Mouse (Mus musculus): ENCODE measurements around the gene Pfdn5. TPM values are rescaled to one million over a fixed set of nuclear protein-coding genes. Genes with fewer than 3 reads are reported as not detected.

Gene Pfdn5
- total and polyA plus RNA-seq, 3 experiments, result 265 to 356 (median 296) TPM

DNA sequence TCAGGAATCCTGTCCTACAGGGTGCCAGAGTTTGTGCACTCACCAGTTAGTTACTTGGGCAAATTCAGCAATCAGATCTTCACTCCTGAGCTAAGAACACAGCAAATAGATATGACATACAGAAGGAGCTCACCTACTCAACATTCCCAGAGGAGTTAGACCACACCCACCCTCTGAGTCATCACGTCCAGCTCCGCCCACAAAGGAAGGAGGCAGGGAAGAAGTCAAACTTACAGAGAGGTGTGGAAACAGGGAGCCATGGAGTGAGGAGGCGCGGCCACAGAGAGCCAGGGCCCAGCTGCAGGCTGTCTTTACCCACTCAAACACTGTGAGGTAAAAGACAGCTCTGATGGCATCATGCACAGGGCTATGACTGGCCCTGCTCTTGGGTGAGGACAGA lies 20.5 kb downstream of the Pfdn5 start:
- Histone ChIP-seq H3K79me2 (replicated peaks; ENCODE audit: control insufficient read depth, extremely low read depth, insufficient read depth, poor library complexity, severe bottlenecking) (peaks cover 15% of the 10 kb centered on the region), H3K4me1 (ENCODE audit: control insufficient read depth in 1 of 2, insufficient read depth in 2 of 2) (peaks cover 3 to 16% of the 10 kb centered on the region in 2 experiments; a peak in 3 of 4 replicates), H3K27ac (ENCODE audit: insufficient read depth, low read depth) (no peak overlapping the region), H3K4me2 (ENCODE audit: insufficient read depth, low read depth, poor library complexity, severe bottlenecking) (no peak overlapping the region), H3K27me3 (replicated peaks) (no peaks in the 10 kb centered on the region), H3K36me3 (replicated peaks in 1 of 2; ENCODE audit: control insufficient read depth in 1 of 2, insufficient read depth in 1 of 2, low read length in 1 of 2) (peaks cover 38 to 68% of the 10 kb centered on the region in 2 experiments), H3K9me3 (replicated peaks; ENCODE audit: low read length) (no peaks in the 10 kb centered on the region), H3K9ac (ENCODE audit: insufficient read depth, low read depth) (no peak overlapping the region), H3K4me3 (replicated peaks in 1 of 3; ENCODE audit: low read depth in 2 of 3, low read length in 2 of 3, poor library complexity in 1 of 3) (no peak overlapping the region)
- DNase-seq (ENCODE audit: extremely low read depth), result no peak
- TF ChIP-seq MEF2A (IDR thresholded peaks at IDR 0.05; ENCODE audit: borderline replicate concordance, low read depth, low read length), result no peak
- no peak for TF ChIP-seq USF2 (conservative IDR thresholded peaks at IDR 0.05; ENCODE audit: low read depth, low read length)
- no peak for TF ChIP-seq UBTF (IDR thresholded peaks at IDR 0.05; ENCODE audit: low read depth, low read length)
- dilution Hi-C loops (cut with MboI; ENCODE audit: extremely low pct_ligation_motif_present, extremely low pct_unique_long_range_greater_than_20kb, low sequenced_read_pairs) (no loop called here), in situ Hi-C loops (cut with MboI; ENCODE audit: low pct_ligation_motif_present, low pct_unique_long_range_greater_than_20kb, low sequenced_read_pairs) (no loop called here)

DNA sequence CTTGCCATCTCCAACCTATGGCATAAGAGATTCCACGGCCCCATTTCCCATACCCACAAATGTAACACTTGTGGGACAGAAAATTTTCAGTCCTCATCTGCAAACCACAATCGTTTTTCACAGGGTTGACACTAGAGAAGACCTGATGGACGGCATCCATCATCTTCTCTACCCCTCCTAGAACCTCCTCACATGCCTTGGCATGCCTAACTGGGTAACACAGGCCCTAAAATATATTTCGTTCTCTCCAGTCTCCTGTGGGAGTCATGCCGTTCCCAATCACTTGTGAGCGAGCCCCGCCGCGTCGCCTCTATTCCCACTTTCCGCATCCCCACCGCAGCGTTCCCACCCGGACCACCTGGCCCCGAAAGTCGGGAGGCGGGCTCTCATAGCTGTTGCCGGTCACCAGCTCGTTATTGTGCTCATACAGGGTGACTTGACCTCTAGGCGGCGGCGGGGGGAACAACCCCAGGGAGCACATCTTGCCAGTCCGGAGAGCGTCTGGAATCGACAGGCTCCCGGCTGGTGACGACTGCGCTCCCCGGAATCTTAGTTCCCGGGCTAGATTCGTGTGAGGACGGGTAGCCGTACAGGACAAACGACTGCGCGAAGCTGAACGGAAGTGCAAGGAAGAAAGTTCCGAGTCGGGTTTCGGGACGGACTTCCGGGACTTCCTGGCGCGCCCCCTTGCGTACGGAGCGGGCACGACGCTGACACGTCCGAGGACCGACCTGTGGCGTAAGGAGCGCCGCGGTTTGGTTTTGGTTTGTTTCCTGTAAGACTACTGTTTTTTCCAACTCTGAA lies 24.4 kb downstream of the Pfdn5 start, which contains the start of gene Aaas:
Gene Aaas, minus strand, starts transcription at position 634 of the 804 bp plus-strand sequence.
- H3K9me3 ChIP-seq (replicated peaks; ENCODE audit: low read length), result peaks cover 3% of the 10 kb centered on the region
- peaks cover 23 to 31% of the 10 kb centered on the region in 2 experiments for H3K36me3 ChIP-seq (replicated peaks in 1 of 2; ENCODE audit: control insufficient read depth in 1 of 2, insufficient read depth in 1 of 2, low read length in 1 of 2)
- peak within 1 kb of the TSS; percentile 80 to 98 (median 82) for H3K4me3 ChIP-seq (replicated peaks in 1 of 3; ENCODE audit: low read depth in 2 of 3, low read length in 2 of 3, poor library complexity in 1 of 3)
- dilution Hi-C loops (cut with MboI; ENCODE audit: extremely low pct_ligation_motif_present, extremely low pct_unique_long_range_greater_than_20kb, low sequenced_read_pairs), result no loop called here
- peaks cover 3% of the 10 kb centered on the region for H3K27me3 ChIP-seq (replicated peaks)
- H3K79me2 ChIP-seq (replicated peaks; ENCODE audit: control insufficient read depth, extremely low read depth, insufficient read depth, poor library complexity, severe bottlenecking), result peaks cover 15% of the 10 kb centered on the region
- peak within 1 kb of the TSS; percentile 33 for H3K27ac ChIP-seq (ENCODE audit: insufficient read depth, low read depth)
- in situ Hi-C loops (cut with MboI; ENCODE audit: low pct_ligation_motif_present, low pct_unique_long_range_greater_than_20kb, low sequenced_read_pairs), result no loop called here
- peak; percentile 98 for DNase-seq (ENCODE audit: extremely low read depth)
- peaks cover 3 to 17% of the 10 kb centered on the region in 2 experiments; a peak in 3 of 4 replicates for H3K4me1 ChIP-seq (ENCODE audit: control insufficient read depth in 1 of 2, insufficient read depth in 2 of 2)
- peak within 1 kb of the TSS; percentile 86 for H3K9ac ChIP-seq (ENCODE audit: insufficient read depth, low read depth)
- H3K4me2 ChIP-seq (ENCODE audit: insufficient read depth, low read depth, poor library complexity, severe bottlenecking), result peak within 1 kb of the TSS; percentile 92
- TF ChIP-seq MAFK (IDR thresholded peaks at IDR 0.05; ENCODE audit: insufficient replicate concordance, low read length) (no peak; the same call in 1 of the 2 replicates), USF1 (IDR thresholded peaks at IDR 0.05; ENCODE audit: low read depth, low read length) (no peak), BHLHE40 (IDR thresholded peaks at IDR 0.05; ENCODE audit: low read depth, low read length) (peak; percentile 25; the same call in 1 of the 2 replicates), CTCF (conservative IDR thresholded peaks at IDR 0.05 in 1 of 2, IDR thresholded peaks at IDR 0.05 in 1 of 2; ENCODE audit: low read depth in 2 of 2, low read length in 2 of 2) (peak; percentile 70 to 92), HCFC1 (IDR thresholded peaks at IDR 0.05; ENCODE audit: low read depth, low read length) (peak; percentile 93), PAX5 (IDR thresholded peaks at IDR 0.05; ENCODE audit: low read length) (no peak), KAT2A (IDR thresholded peaks at IDR 0.05; ENCODE audit: insufficient replicate concordance, low read length) (peak; percentile 88), JUND (conservative IDR thresholded peaks at IDR 0.05; ENCODE audit: low read depth, low read length) (no peak), RCOR1 (conservative IDR thresholded peaks at IDR 0.05; ENCODE audit: low read depth, low read length) (peak; percentile 61; the same call in 1 of the 2 replicates), NRF1 (IDR thresholded peaks at IDR 0.05; ENCODE audit: low read depth, low read length) (peak; percentile 59), SMC3 (IDR thresholded peaks at IDR 0.05; ENCODE audit: low read depth, low read length) (peak; percentile 29), TCF12 (IDR thresholded peaks at IDR 0.05; ENCODE audit: low read depth, low read length) (peak; percentile 90), NELFE (IDR thresholded peaks at IDR 0.05; ENCODE audit: low read depth, low read length) (peak; percentile 87), MEF2A (IDR thresholded peaks at IDR 0.05; ENCODE audit: borderline replicate concordance, low read depth, low read length) (peak; percentile 88), POLR2A (IDR thresholded peaks at IDR 0.05; ENCODE audit: low read depth, low read length) (peak; percentile 94), EP300 (IDR thresholded peaks at IDR 0.05; ENCODE audit: low read length) (no peak; the same call in 1 of the 2 replicates), ZNF384 (IDR thresholded peaks at IDR 0.05; ENCODE audit: low read depth, low read length) (no peak), SIN3A (IDR thresholded peaks at IDR 0.05; ENCODE audit: low read length) (peak; percentile 97), CHD2 (IDR thresholded peaks at IDR 0.05; ENCODE audit: low read length) (peak; percentile 44), ELF1 (IDR thresholded peaks at IDR 0.05; ENCODE audit: low read depth, low read length) (peak; percentile 99), UBTF (IDR thresholded peaks at IDR 0.05; ENCODE audit: low read depth, low read length) (peak; percentile 76; the same call in 1 of the 2 replicates), MAZ (IDR thresholded peaks at IDR 0.05; ENCODE audit: low read depth, low read length) (peak; percentile 86), IRF4 (IDR thresholded peaks at IDR 0.05; ENCODE audit: low read depth, low read length) (peak; percentile 80), E2F4 (IDR thresholded peaks at IDR 0.05; ENCODE audit: insufficient replicate concordance, low read depth, low read length) (peak; percentile 93; the same call in 1 of the 2 replicates), CHD1 (IDR thresholded peaks at IDR 0.05; ENCODE audit: low read depth, low read length) (no peak; the same call in 1 of the 2 replicates), MAX (IDR thresholded peaks at IDR 0.05; ENCODE audit: low read length) (peak; percentile 75), ETS1 (conservative IDR thresholded peaks at IDR 0.05; ENCODE audit: low read depth, low read length) (peak; percentile 52; the same call in 1 of the 2 replicates), ZMIZ1 (IDR thresholded peaks at IDR 0.05; ENCODE audit: low read depth, low read length) (peak; percentile 43; the same call in 1 of the 2 replicates), POLR2AphosphoS2 (IDR thresholded peaks at IDR 0.05; ENCODE audit: low read depth, low read length) (no peak), MYC (IDR thresholded peaks at IDR 0.05; ENCODE audit: low read depth, low read length) (0 out of 2 replicates have a peak, but pooled peaks have one; percentile 62)
